Mouse (Mus musculus): ENCODE data around the gene Fam213a. TPM values are rescaled to one million over a fixed set of nuclear protein-coding genes. Genes with fewer than 3 reads are reported as not detected.
"Not testable (repeated sequence)": the region's sequence is repeated elsewhere in the genome, so short reads cannot be mapped to it uniquely, and the experiment has no call there.

Fam213a gene
- 100 to 1,000 TPM in 1 of 2 experiments, 10 to 100 TPM in 1; 97.0 to 101 TPM for total RNA-seq (2021)

DNA sequence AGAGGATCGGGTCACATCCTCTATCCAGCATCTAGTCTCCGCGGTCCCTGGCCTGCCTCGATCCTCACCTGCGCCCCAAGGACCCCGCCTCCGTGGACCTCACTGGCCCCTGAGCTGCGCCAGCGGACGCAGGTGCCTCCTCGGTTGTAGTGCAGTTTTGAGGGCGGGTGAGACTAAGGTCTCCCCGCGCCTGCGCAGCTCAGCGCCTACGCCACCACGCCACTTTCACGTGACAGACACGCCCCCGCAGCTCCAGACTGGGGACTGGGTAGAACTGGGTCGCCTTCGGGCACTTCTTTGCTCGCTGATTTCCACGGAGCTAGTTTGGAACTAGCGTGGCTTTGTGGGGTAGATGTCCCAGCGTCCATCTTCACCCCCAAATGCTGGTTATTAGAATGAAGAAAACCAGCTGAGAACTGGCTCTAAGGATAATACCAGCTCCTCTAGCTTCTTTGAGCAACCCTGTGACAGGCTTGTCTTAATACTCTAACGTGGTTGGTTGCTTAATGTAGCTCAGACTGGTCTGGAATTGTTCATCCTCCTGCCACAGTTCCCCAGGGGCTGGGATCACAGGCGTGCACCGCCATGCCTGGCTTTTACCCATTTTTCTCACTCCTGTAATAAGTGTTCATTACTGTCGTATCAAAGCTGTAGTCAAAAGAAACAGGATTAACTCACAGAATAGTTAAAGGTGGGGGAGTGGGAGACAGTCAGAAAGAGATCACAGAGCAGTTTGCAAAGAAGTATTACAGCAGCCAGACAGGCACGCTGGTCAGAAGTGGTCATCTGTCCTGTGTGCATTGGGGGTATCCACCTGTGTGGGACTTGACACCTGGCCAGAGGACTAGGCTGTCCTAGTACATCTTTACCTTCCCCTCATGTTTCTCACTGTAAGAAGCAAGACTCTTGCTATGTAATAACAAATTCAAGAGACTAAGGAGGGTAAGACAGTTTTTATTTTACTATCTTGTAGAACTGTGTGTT, at the start of gene Fam213a:
Gene Fam213a (minus strand): TSS at position 159 of the 984 bp plus-strand sequence.
- intact Hi-C loops (cut with DNase I), result no loop called here
- peak; percentile 88 to 95 for DNase-seq (ENCODE audit: extremely low spot score in 1 of 2, low spot score in 2 of 2)

DNA sequence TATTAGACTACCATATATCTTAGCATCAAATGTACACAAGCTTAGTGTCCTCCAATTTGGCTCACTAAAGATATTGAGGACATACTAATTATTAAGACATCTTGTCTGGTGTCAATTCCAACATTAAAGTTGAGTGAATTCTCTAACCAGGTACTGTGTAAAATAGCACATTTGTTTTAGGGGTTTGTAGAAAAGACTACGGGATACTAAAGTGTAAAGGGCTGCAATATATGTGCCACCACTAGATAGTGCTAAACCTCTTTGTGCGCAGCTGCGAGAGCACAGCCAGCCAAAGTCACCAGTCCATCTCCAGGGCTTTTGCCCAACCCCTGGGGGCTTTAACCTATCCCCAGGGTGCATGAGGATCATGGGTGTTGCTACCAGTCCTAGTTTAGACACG, 39.6 kb upstream of the Fam213a start:
- DNase-seq (ENCODE audit: extremely low spot score in 1 of 2, low spot score in 2 of 2); intact Hi-C loops (cut with DNase I): not testable (repeated sequence)

DNA sequence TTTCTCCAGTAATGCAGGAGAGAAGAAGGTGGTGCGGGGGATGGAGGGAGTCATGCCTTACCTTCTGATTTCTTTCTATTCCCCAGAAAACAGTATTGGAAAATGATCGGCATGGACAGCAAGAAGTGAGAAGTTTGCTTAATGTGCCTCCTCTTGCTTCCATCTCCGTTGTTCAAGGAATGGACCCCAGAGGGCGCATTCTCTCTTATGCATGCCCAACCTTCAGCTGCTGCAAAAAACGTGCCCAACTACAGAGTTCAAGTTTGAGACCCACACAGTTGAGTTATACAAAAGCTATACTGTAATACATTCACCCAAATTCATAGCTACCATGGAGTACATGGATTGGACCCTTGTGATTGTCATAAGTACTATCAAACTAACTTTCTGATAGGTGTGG, 38.9 kb upstream of the Fam213a start:
- intact Hi-C loops (cut with DNase I), result no loop called here
- DNase-seq (ENCODE audit: extremely low spot score in 1 of 2, low spot score in 2 of 2), result no peak

DNA sequence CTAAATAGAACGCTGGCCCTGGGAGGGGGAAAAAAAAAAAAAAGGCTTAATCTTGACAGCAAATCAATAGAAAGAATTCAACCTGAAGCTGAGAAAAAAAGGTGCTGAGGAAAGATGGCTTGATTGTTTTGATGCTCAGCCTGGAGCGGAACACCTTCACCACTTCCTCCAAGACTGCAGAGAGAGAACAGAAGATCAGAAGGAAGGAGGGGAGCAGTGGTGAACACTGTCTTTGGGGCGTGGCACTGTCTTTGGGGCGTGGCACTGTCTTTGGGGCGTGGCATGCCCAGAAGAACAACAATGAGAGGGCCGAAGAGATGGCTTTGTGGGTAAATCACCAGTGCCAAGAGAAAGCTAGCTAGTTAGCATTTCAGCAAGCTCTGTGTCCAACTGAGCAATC, 36.9 kb upstream of the Fam213a start:
- DNase-seq (ENCODE audit: extremely low spot score in 1 of 2, low spot score in 2 of 2), result no peak
- intact Hi-C loops (cut with DNase I), result no loop called here

DNA sequence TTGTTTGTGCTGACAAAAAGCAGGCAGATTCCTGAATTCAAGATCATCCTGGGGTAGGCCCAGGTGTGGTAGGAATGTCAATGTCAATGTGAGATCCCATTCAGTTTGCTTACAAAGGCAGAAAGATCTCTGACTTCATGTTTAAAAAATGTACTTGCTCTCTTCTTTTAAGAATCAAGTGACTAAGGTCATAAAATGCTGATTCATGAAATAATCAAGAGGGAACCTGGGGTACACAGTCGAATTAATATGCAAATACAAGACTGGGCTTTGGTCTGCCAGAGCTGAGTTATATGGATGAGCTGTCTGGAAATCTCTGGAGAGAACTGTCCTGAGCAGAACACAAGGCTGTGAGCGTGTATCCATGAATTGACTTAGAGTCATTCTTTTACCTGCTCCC, 33.8 kb upstream of the Fam213a start:
- intact Hi-C loops (cut with DNase I), result no loop called here
- no peak for DNase-seq (ENCODE audit: extremely low spot score in 1 of 2, low spot score in 2 of 2)

DNA sequence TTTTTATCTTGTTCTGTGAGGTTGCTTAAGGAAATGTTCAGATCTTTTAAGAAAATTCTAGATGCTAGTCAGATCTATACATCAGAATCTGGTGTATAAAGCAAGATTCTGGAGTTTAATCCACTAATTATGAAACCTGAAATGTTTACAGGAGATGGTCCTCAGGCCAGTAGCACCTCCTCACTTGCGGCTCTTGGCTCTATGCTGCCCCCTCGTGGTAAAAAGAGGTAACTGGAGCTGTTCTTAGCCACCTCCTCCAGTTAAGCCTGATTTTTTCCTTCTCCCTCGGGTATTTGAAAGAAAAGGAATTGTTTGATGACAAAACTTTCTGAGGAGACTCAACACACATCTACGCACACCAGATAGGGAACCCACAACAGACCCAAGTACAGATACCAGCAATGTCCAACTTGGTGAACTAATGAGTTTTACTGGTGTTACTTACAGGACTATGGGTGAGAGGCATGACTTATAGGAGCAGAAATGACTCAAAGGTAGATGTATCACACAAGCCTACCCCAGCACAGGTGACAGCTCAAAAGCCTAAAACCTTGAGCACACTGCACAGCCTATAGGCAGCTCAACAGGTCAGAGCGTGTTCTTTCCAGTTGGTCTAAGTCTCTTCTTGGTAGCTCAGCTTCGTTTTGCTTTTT, 21.7 kb upstream of the Fam213a start:
- intact Hi-C loops (cut with DNase I), result no loop called here
- DNase-seq (ENCODE audit: extremely low spot score in 1 of 2, low spot score in 2 of 2), result peak; percentile 23 to 50

DNA sequence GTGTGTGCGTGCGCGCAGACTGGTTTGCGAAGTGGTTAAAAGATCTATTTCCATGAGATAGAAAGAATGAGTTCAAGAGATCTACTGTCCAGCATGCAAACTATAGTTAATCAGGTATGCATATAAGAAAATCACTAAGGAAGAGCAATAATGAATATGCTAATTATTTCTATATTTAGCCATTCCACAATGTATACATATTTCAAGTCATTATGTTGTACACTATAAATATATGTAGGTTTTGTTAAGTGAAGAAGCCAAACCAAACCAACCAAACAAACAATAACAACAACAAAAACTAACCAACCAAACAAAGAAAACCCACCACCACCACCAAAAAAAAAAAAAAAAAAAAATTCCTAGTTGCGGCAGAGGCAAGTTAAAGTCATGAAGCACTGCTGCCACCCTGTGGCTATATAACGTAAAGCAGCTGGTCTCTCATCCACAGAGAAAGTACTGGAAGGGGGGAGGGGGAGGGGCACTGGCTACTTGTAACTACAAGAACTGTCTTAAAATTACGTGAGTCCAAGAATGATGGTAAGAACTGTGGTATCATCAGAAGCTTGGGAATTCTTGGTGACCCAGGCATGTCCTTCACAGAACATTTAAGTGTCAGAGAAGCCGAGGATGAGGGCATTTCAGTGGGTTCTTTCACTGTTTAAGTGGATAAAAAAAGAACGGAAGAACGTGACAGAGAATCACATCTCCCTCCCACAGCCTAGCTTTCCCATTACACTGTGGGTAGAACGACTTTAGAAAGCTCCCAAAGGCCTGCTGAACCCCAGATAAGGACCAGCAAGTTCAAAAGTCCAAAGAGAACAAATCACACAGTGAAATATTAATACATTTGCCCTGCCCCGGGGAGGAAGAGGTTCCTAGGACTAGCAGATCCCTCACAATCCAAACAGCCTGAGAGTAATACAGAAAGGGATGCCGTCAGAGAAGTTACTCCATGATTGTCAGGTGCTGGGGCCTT, 19.8 kb upstream of the Fam213a start:
- intact Hi-C loops (cut with DNase I), result loop anchor here (1.0 to 5.0 kb wide), 2 partner anchors 54 to 116 kb away; no protein-coding TSS in a partner anchor
- peak; percentile 81 to 89 for DNase-seq (ENCODE audit: extremely low spot score in 1 of 2, low spot score in 2 of 2)

DNA sequence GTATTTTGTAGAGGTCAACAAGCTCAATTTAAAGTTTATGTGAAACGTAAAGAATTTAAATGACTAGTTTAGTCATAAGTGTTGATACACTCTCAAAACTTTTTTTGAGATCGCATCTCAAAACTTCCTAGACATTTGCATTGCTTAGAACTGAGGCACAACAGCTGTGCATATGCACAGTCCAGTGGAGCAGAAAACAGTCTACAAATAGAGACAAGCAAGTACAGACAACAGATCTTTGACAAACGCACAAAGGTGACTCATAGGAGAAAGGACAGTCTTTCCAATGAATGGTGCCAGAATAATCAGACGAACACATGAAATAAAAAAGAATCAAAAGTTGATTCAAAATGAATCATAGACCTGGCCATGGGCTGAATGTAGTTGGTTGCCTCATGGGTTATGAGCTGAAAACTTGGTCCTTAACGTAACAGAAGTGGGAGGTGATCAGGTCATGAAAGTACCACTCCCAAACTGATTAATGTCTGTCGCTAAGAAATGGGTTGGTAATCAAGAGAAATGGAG, 17.5 kb upstream of the Fam213a start:
- no peak for DNase-seq (ENCODE audit: extremely low spot score in 1 of 2, low spot score in 2 of 2)
- intact Hi-C loops (cut with DNase I), result loop anchor here (5.0 kb wide), 1 partner anchor 114 kb away; no protein-coding TSS in a partner anchor

DNA sequence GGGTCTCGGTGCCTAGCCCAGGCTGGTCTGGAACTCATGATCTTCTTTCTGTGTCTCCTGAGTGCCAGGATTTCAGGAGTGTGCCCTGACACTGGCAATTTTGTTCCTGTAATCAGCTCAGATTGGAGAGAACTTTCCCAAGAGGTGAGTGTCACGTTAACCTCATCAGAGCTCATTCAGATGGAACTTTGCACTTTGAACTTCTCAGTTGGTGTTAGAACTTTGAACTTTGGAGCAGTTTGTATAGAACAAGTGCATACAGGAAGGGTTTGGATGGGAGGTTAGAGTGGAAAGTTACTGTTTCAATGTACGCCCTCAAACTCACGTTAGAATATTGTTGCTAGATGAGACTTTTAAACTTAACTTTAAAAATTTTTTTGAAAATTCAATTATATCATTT, 15.7 kb upstream of the Fam213a start:
- no peak for DNase-seq (ENCODE audit: extremely low spot score in 1 of 2, low spot score in 2 of 2)
- intact Hi-C loops (cut with DNase I), result no loop called here

DNA sequence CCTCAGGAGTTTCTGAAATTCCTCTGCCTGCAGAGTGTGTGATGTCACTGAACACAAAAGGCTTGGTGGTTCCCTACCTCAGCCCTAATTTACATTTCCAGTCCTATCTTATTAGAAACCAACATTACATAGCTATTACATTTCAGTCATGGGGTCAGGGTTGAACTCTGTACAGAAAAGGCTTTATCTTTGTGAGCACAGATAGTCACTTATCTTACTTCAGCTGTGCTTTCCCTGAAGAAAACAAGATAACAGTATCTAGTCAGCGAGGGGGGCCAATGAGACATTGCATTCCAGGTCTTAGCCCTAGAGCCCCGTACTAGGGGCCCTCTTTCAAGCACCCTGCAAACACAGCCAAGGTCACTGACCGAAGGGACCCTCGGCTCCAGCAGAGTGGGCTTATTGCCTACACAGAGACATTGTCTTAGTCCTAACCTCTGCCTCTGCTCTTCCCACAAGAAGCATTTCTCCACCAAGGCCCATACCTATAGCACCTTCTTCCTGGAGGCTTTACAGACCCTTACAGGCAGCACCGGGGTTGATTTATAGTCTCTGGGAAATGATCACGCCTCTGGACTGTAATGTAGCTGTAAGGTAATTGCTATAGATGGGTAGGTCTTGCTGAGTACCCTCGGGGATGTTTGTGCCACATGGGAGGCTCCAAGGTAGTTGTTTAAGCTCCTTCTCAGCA, 12.2 kb upstream of the Fam213a start:
- intact Hi-C loops (cut with DNase I), result no loop called here
- no peak for DNase-seq (ENCODE audit: extremely low spot score in 1 of 2, low spot score in 2 of 2)

DNA sequence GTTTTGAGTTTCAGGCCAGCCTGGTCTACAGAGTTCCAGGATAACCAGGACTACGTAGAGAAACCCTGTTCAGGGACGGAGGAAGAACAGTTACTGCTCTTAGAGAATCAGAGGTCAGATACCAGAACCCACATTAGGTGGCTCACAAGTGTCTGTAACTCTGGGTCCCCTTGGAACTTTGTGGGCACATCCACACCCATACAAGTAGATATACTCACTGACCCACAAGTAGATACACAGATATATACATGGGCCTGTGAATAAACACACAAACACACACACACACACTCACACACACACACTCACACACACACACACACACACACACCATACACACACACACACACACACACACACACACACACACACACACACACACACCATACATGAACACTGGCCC, 11.5 kb upstream of the Fam213a start:
- intact Hi-C loops (cut with DNase I), result no loop called here

DNA sequence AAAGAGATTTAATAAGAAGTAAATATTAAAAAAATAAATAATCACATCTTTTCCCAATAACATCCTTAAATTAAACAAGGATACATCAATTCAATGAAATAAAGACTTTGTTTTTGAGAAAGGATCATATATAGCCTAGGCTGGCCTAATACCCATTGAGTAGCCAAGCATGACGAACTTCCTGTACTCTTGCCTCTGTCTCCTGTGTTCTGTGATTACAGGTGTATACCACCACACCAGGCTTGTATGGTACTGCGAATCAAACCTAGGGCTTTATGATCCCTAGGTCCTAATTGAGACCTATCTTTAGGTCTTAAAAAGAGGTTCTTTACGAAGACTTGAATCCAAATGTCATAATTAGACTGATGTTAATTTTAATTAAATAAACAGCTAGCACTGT, 7.7 kb upstream of the Fam213a start:
- intact Hi-C loops (cut with DNase I), result no loop called here
- no peak for DNase-seq (ENCODE audit: extremely low spot score in 1 of 2, low spot score in 2 of 2)

More for the DNA sequence above, 11.5 kb upstream of the Fam213a start:
- DNase-seq (ENCODE audit: extremely low spot score in 1 of 2, low spot score in 2 of 2), result no peak

DNA sequence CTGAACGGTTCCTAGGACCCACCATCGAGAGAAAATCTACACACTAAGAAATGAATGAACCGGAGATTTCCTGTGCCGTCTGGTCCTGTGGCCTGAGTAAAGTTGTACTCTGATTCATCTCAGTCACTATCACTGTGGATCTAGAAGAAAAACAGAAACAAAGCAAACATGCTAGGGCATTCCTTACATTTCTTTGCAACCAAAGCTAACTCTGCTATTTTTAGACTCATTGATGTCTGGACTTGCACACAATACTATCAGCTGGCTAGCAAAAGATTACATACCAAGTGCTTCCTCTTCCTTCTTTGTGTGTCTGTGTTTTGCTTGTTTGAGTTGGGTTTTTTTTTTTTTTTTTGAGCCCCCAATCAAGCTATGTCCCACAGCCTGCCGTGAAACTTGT, 3.9 kb upstream of the Fam213a start:
- DNase-seq (ENCODE audit: extremely low spot score in 1 of 2, low spot score in 2 of 2), result no peak
- intact Hi-C loops (cut with DNase I), result no loop called here

DNA sequence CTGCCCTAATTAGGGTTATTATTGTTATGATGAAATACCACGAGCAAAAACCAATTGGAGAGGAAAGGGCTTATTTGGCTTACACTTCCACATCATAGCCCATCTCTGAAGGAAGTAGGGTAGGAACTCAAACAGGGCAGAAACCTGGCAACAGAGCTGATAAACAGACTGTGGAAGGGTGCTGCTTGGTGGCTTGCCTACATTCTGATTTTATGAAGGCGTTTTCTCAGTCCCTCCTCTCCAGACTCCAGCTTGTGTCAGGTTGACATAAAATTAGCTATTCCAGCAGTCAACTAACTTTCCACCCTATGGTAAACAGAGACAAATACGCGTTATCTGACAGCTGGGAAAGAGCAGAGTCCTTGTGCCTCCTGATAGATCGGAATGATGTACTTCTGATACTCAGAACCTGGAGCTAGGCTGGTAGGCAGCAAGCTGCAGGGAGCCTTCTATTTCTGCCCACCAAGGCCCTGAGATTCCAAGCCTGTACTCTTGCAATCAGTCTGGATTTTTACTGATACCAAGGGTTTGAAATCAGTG, 1.2 kb upstream of the Fam213a start:
- intact Hi-C loops (cut with DNase I), result no loop called here
- no peak for DNase-seq (ENCODE audit: extremely low spot score in 1 of 2, low spot score in 2 of 2)

DNA sequence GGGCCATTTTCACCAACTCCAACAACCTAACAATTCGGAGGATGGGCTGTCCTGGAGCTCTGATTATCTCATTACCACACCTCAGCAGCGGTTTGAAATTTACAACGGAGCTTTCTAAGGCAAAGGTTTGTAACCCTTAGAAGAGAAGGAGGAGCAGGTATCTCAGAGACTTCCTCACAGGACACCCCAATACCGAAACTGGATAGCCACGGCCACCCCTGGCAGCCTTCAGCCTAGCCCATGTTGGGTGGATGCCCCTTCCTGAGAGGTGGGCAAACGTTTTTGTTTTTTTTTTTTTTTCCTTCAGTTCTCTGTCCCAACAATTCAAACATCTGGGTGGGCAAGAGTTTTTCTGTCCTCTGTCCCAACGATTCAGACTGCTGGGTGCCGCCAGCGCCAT, 445 bp downstream of the Fam213a start:
- intact Hi-C loops (cut with DNase I), result no loop called here
- no peak for DNase-seq (ENCODE audit: extremely low spot score in 1 of 2, low spot score in 2 of 2)

DNA sequence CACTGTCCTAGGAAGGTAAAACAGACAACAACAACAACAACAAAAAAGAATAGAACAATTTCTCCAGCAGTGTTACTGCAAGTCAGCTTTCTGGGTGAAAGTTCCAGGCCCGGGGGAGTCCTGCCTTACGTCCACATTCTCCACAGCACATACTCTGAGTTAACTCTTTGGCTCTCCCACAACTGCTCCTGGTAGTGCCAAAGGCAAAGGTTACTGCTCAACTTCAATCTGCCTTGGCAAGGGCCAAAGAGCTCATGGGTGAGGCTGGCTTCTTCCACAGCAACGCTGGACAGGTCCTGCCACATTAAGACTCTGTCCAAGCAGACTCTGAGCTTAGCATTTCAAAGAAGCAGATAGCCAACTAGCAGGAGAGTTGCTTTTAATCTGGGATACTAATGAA, 1.7 kb downstream of the Fam213a start:
- intact Hi-C loops (cut with DNase I), result no loop called here
- no peak for DNase-seq (ENCODE audit: extremely low spot score in 1 of 2, low spot score in 2 of 2)

DNA sequence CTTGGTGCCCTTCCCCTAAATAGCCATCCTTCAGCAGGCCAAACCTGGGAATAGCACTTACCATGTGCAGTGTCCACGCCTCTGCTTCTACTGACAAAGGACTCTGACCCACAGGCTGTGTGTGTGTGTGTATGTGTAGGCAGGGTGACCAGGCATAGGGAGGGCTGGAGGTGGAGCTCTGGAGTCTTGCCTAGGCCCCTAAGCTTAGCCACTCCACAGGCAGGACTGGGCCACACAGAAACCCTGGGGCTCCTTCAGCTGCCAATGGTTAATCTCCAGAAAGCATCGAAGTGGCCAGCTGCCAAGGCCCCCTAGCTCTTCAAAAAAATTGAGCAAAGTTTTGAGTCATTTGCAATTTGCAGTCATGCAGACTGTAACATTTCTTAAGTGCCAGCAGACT, 5.5 kb downstream of the Fam213a start:
- intact Hi-C loops (cut with DNase I), result no loop called here
- peak in 1 of 2 experiments; percentile 28 for DNase-seq (ENCODE audit: extremely low spot score in 1 of 2, low spot score in 2 of 2)

DNA sequence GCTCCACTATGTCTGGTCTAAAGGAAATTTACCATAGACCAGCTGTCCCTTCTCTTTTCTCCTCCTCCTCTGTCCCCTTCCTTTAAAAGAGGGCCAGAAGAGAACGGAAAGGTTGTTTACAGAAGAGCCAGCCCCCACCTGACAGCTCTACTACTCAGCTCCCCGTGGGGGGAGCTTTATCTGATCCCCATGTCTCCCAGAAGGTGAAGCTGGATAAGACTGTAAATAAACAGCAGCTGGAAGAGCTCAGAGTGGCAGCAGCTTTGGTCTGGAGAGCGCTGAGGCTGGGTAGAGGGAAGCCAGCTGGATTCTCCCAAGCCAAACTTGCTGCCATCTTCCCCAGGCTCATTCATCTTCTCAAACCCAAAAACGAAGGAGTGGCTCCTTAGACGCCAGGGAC, 5.9 kb downstream of the Fam213a start:
- DNase-seq (ENCODE audit: extremely low spot score in 1 of 2, low spot score in 2 of 2), result no peak
- intact Hi-C loops (cut with DNase I), result no loop called here

Measured in left cerebral cortex, postnatal 10 days (tissue).